Mouse (Mus musculus) CH12.LX (cell line): ENCODE results near the gene Cfap54. TPM values are rescaled to one million over a fixed set of nuclear protein-coding genes. Genes with fewer than 3 reads are reported as not detected.

ENCODE experiments used
- DNase-seq: peaks from one replicate; pipeline ENCODE4 v3.0.0-alpha.2; 2013; ENCODE audit errors: extremely low read depth
- H3K27ac ChIP-seq: 2 replicates; pipeline ENCODE4 v1.5.1; 2012; ENCODE audit warnings: low read depth, mild to moderate bottlenecking, control low read depth, moderate library complexity; ENCODE audit not compliant: insufficient read depth
- H3K27me3 ChIP-seq: replicated peaks from 2 replicates; pipeline ENCODE3; 2012; ENCODE audit warnings: inconsistent platforms
- H3K36me3 ChIP-seq, 2 experiments: replicated peaks in 1 of 2; 2 replicates each; pipeline versions ENCODE3 to v1.6.1; 2012; ENCODE audit warnings: inconsistent platforms in 1 of 2, low read length in 1 of 2, mild to moderate bottlenecking in 1 of 2, mixed read lengths in 1 of 2, moderate library complexity in 1 of 2; ENCODE audit not compliant: control insufficient read depth in 1 of 2, insufficient read depth in 1 of 2
- H3K4me1 ChIP-seq, 2 experiments: 2 replicates each; pipeline ENCODE4 v1.6.1; 2012; ENCODE audit warnings: inconsistent platforms in 1 of 2, moderate library complexity in 1 of 2; ENCODE audit not compliant: insufficient read depth in 2 of 2, control insufficient read depth in 1 of 2
- H3K4me2 ChIP-seq: 2 replicates; pipeline ENCODE4 v1.6.1; 2012; ENCODE audit warnings: low read depth, mild to moderate bottlenecking, control low read depth; ENCODE audit not compliant: poor library complexity, insufficient read depth, severe bottlenecking
- H3K4me3 ChIP-seq, 3 experiments: fragments of 150-350 bp in 1 of 3; sonication (generic) in 1 of 3; replicated peaks in 1 of 3; 2 replicates each; pipeline versions ENCODE3 to v1.5.1; 2011 to 2012; ENCODE audit warnings: low read depth in 2 of 3, low read length in 2 of 3, mild to moderate bottlenecking in 2 of 3, moderate library complexity in 2 of 3, control low read depth in 1 of 3, improper control_type of control experiment in 1 of 3, inconsistent platforms in 1 of 3, mixed read lengths in 1 of 3; ENCODE audit not compliant: poor library complexity in 1 of 3
- H3K79me2 ChIP-seq: replicated peaks from 2 replicates; pipeline ENCODE4 v1.6.1; 2012; ENCODE audit warnings: mild to moderate bottlenecking, moderate library complexity; ENCODE audit not compliant: control insufficient read depth, poor library complexity, insufficient read depth, severe bottlenecking; ENCODE audit errors: extremely low read depth
- H3K9ac ChIP-seq: 2 replicates; pipeline ENCODE4 v1.6.1; 2012; ENCODE audit warnings: low read depth, mild to moderate bottlenecking, control low read depth, moderate library complexity; ENCODE audit not compliant: insufficient read depth
- H3K9me3 ChIP-seq: replicated peaks from 2 replicates; pipeline ENCODE3; 2012; ENCODE audit warnings: low read length, inconsistent platforms, mixed read lengths
- BHLHE40 ChIP-seq: IDR thresholded peaks from 2 replicates; pipeline ENCODE4 v1.6.1; 2011; ENCODE audit warnings: mild to moderate bottlenecking, low read depth, low read length, improper control_type of control experiment
- ELF1 ChIP-seq: IDR thresholded peaks from 2 replicates; pipeline ENCODE4 v1.6.1; 2014; ENCODE audit warnings: low read depth, mild to moderate bottlenecking, inconsistent platforms, low read length, improper control_type of control experiment
- JUN ChIP-seq: IDR thresholded peaks from 2 replicates; pipeline ENCODE4 v1.6.1; 2011; ENCODE audit warnings: low read depth, mild to moderate bottlenecking, low read length, improper control_type of control experiment, moderate library complexity; ENCODE audit not compliant: insufficient read depth
- JUND ChIP-seq: conservative IDR thresholded peaks from 2 replicates; pipeline ENCODE4 v1.6.1; 2011; ENCODE audit warnings: low read depth, low read length, improper control_type of control experiment
- KAT2A ChIP-seq: IDR thresholded peaks from 2 replicates; pipeline ENCODE4 v1.6.1; 2012; ENCODE audit warnings: low read length, improper control_type of control experiment, inconsistent platforms; ENCODE audit not compliant: insufficient replicate concordance
- MAX ChIP-seq: IDR thresholded peaks from 2 replicates; pipeline ENCODE4 v1.6.1; 2011; ENCODE audit warnings: low read length, improper control_type of control experiment
- MAZ ChIP-seq: IDR thresholded peaks from 2 replicates; pipeline ENCODE4 v1.6.1; 2012; ENCODE audit warnings: low read depth, mild to moderate bottlenecking, inconsistent platforms, low read length, improper control_type of control experiment, moderate library complexity
- MEF2A ChIP-seq: IDR thresholded peaks from 2 replicates; pipeline ENCODE4 v1.6.1; 2014; ENCODE audit warnings: low read depth, mild to moderate bottlenecking, inconsistent platforms, low read length, improper control_type of control experiment, borderline replicate concordance
- MXI1 ChIP-seq: IDR thresholded peaks from 2 replicates; pipeline ENCODE4 v1.6.1; 2011; ENCODE audit warnings: mild to moderate bottlenecking, low read depth, low read length, improper control_type of control experiment
- POLR2AphosphoS2 ChIP-seq: IDR thresholded peaks from 2 replicates; pipeline ENCODE4 v1.6.1; 2011; ENCODE audit warnings: low read depth, low read length, improper control_type of control experiment
- RCOR1 ChIP-seq: conservative IDR thresholded peaks from 2 replicates; pipeline ENCODE4 v1.6.1; 2012; ENCODE audit warnings: low read depth, mild to moderate bottlenecking, inconsistent platforms, low read length, improper control_type of control experiment
- TBP ChIP-seq: conservative IDR thresholded peaks from 2 replicates; pipeline ENCODE4 v1.6.1; 2011; ENCODE audit warnings: low read depth, low read length, improper control_type of control experiment
- USF1 ChIP-seq: IDR thresholded peaks from 2 replicates; pipeline ENCODE4 v1.6.1; 2014; ENCODE audit warnings: low read depth, mild to moderate bottlenecking, inconsistent platforms, low read length, improper control_type of control experiment
- ZC3H11A ChIP-seq: IDR thresholded peaks from 2 replicates; pipeline ENCODE4 v1.6.1; 2012; ENCODE audit warnings: low read depth, mild to moderate bottlenecking, inconsistent platforms, low read length, improper control_type of control experiment
- ZMIZ1 ChIP-seq: IDR thresholded peaks from 2 replicates; pipeline ENCODE4 v1.6.1; 2012; ENCODE audit warnings: low read depth, mild to moderate bottlenecking, inconsistent platforms, low read length, improper control_type of control experiment
- ZNF384 ChIP-seq: IDR thresholded peaks from 2 replicates; pipeline ENCODE4 v1.6.1; 2012; ENCODE audit warnings: low read depth, low read length, improper control_type of control experiment, inconsistent platforms
- dilution Hi-C: fragments of 300-500 bp; cut with MboI; formaldehyde crosslinking; loops from 2 replicates; pipeline ENCODE4 v1.14.3; 2020; ENCODE audit warnings: low sequenced_read_pairs; ENCODE audit not compliant: extremely low pct_unique_long_range_greater_than_20kb, extremely low pct_ligation_motif_present
- in situ Hi-C: fragments of 300-500 bp; cut with MboI; formaldehyde crosslinking; loops from 3 replicates; pipeline ENCODE4 v1.14.3; 2019; ENCODE audit warnings: low sequenced_read_pairs, low pct_ligation_motif_present, low pct_unique_long_range_greater_than_20kb, mixed read lengths
- polyA plus RNA-seq: library from polyadenylated mRNA; unstranded; fragments of >175 nt; gene quantifications from 2 replicates; pipeline ENCODE4 v1.2.1, GENCODE M21; 2012; ENCODE audit warnings: low read depth; ENCODE audit not compliant: insufficient read length
- total RNA-seq, 2 experiments: library from RNA; depleted of rRNA; stranded (reverse); fragments of 300-350 nt in 1 of 2; fragments of >200 nt in 1 of 2; gene quantifications; 2 replicates each; pipeline ENCODE4 v1.2.3; 2012 to 2014

Cfap54 gene
- total and polyA plus RNA-seq, 3 experiments = 0.38 to 1.3 (median 1.3) TPM

- no peak for DNase-seq
- dilution Hi-C loops (no loop called here), in situ Hi-C loops (no loop called here)
- no peaks in the 10 kb centered on the region for H3K79me2 ChIP-seq
- H3K27me3 ChIP-seq = peaks cover 2% of the 10 kb centered on the region
- no peak overlapping the region for H3K27ac ChIP-seq
- H3K4me1 ChIP-seq = no peaks in the 10 kb centered on the region
- no peak overlapping the region for H3K9ac ChIP-seq
- TF ChIP-seq MAZ (no peak), ZNF384 (no peak), MXI1 (no peak), USF1 (no peak), ELF1 (no peak), RCOR1 (no peak)
- H3K9me3 ChIP-seq = no peaks in the 10 kb centered on the region
- H3K36me3 ChIP-seq = no peaks in the 10 kb centered on the region
- H3K4me3 ChIP-seq = no peak overlapping the region
- H3K4me2 ChIP-seq = no peak overlapping the region
Observed at GRCm38 (mm10) chr10:93103676-93104075, 22.3 kb upstream of the Cfap54 start.

- in situ Hi-C loops = no loop called here
- Histone ChIP-seq H3K9ac (no peak overlapping the region), H3K4me2 (no peak overlapping the region), H3K27me3 (peaks cover 2% of the 10 kb centered on the region)
- DNase-seq = no peak
- TF ChIP-seq JUND (no peak), KAT2A (no peak), ZC3H11A (no peak), ZMIZ1 (no peak), MAX (no peak), BHLHE40 (no peak), POLR2AphosphoS2 (no peak), JUN (no peak)
- TF ChIP-seq, all 38 proteins: peak for 0
- Histone ChIP-seq H3K4me3 (no peak overlapping the region), H3K9me3 (peaks cover 2% of the 10 kb centered on the region), H3K79me2 (no peaks in the 10 kb centered on the region), H3K4me1 (no peaks in the 10 kb centered on the region), H3K27ac (no peak overlapping the region), H3K36me3 (no peaks in the 10 kb centered on the region)
- dilution Hi-C loops = no loop called here
Observed at GRCm38 (mm10) chr10:93102321-93102720, 20.9 kb upstream of the Cfap54 start.

GRCm38 (mm10) chr10:93098211-93098805 is 16.9 kb upstream of the Cfap54 start:
- H3K9me3 ChIP-seq = peaks cover 2% of the 10 kb centered on the region
- no peak overlapping the region for H3K4me2 ChIP-seq
- DNase-seq = no peak
- no peaks in the 10 kb centered on the region for H3K79me2 ChIP-seq
- no peaks in the 10 kb centered on the region for H3K4me1 ChIP-seq
- no peak for TF ChIP-seq MEF2A
- TF ChIP-seq TBP = no peak
- TF ChIP-seq, all 38 proteins: peak for 0
- H3K4me3 ChIP-seq = no peak overlapping the region
- dilution Hi-C loops = no loop called here
- in situ Hi-C loops = no loop called here
- no peak overlapping the region for H3K27ac ChIP-seq
- no peaks in the 10 kb centered on the region for H3K36me3 ChIP-seq
- H3K9ac ChIP-seq = no peak overlapping the region
- H3K27me3 ChIP-seq = no peaks in the 10 kb centered on the region
